Mouse (Mus musculus) small intestine, adult 2 months (tissue): ENCODE results near the gene Tpcn2. TPM values are rescaled to one million over a fixed set of nuclear protein-coding genes. Genes with fewer than 3 reads are reported as not detected.

Source experiments
- H3K27ac ChIP-seq: fragments of 200-500 bp; 2 replicates; pipeline ENCODE4 v1.5.1; 2012; ENCODE audit warnings: low read depth, low read length, control low read depth, inconsistent platforms; ENCODE audit not compliant: insufficient read depth
- H3K27me3 ChIP-seq: fragments of 200-500 bp; 2 replicates; pipeline ENCODE4 v1.6.1; 2012; ENCODE audit warnings: mild to moderate bottlenecking, moderate library complexity, low read length, inconsistent platforms; ENCODE audit not compliant: control insufficient read depth, insufficient read depth
- H3K36me3 ChIP-seq: fragments of 200-500 bp; 2 replicates; pipeline ENCODE4 v1.6.1; 2012; ENCODE audit warnings: mild to moderate bottlenecking, low read length, control low read depth, inconsistent platforms; ENCODE audit not compliant: control insufficient read depth, insufficient read depth
- H3K4me1 ChIP-seq: fragments of 200-500 bp; 2 replicates; pipeline ENCODE4 v1.6.1; 2012; ENCODE audit warnings: low read length, inconsistent platforms, mixed read lengths; ENCODE audit not compliant: control insufficient read depth, insufficient read depth, insufficient read length
- H3K4me3 ChIP-seq: fragments of 200-500 bp; 2 replicates; pipeline ENCODE4 v1.5.1; 2012; ENCODE audit warnings: low read depth, mild to moderate bottlenecking, control low read depth, inconsistent platforms, low read length, moderate library complexity
- CTCF ChIP-seq: fragments of 200-500 bp; IDR thresholded peaks from 2 replicates; pipeline ENCODE4 v1.5.1; 2012; ENCODE audit warnings: low read depth, mild to moderate bottlenecking, control low read depth, inconsistent platforms, low read length, moderate library complexity, mixed read lengths; ENCODE audit not compliant: insufficient replicate concordance, insufficient read length; ENCODE audit errors: extremely low read depth
- POLR2A ChIP-seq: fragments of 200-500 bp; IDR thresholded peaks from 2 replicates; pipeline ENCODE4 v1.6.1; 2012; ENCODE audit warnings: low read depth, mild to moderate bottlenecking, control low read depth, inconsistent platforms, low read length, moderate library complexity
- WGBS: fragments of 180-500 bp; shearing (Covaris S2); methylation state at CpG from one replicate; pipeline ENCODE4 v1.1.7; 2018; 5-methylcytosine and 5-hydroxymethylcytosine counted together
- polyA plus RNA-seq: library from polyadenylated mRNA; depleted of rRNA; stranded (reverse); fragments of >200 nt; gene quantifications from 2 replicates; pipeline ENCODE4 v1.2.3, GENCODE M21; 2012

Gene Tpcn2
- polyA plus RNA-seq, 1 experiment: 8.5 TPM

GRCm38 (mm10) chr7:145242851-145243712 is 40.7 kb downstream of the Tpcn2 start:
- H3K27ac ChIP-seq: no peak overlapping the region
- WGBS: 13% methylated on average over 9 of the region's 9 CpGs

GRCm38 (mm10) chr7:145242028-145242427 is 41.8 kb downstream of the Tpcn2 start:
- 79% methylated on average over 9 of the region's 9 CpGs for WGBS

More at GRCm38 (mm10) chr7:145242851-145243712, 40.7 kb downstream of the Tpcn2 start:
- Histone ChIP-seq H3K36me3 (no peaks in the 10 kb centered on the region), H3K4me3 (no peak overlapping the region), H3K4me1 (peaks cover 15% of the 10 kb centered on the region), H3K27me3 (no peaks in the 10 kb centered on the region)
- no peak for TF ChIP-seq POLR2A
- peak; percentile 98 for TF ChIP-seq CTCF

GRCm38 (mm10) chr7:145240929-145241328 is 42.9 kb downstream of the Tpcn2 start:
- no peak for TF ChIP-seq POLR2A
- H3K4me1 ChIP-seq: peaks cover 15% of the 10 kb centered on the region
- H3K27me3 ChIP-seq: no peaks in the 10 kb centered on the region
- no peak overlapping the region for H3K4me3 ChIP-seq
- H3K36me3 ChIP-seq: no peaks in the 10 kb centered on the region
- H3K27ac ChIP-seq: no peak overlapping the region
- WGBS: 89% methylated on average over 4 of the region's 4 CpGs

More at GRCm38 (mm10) chr7:145242028-145242427, 41.8 kb downstream of the Tpcn2 start:
- no peak overlapping the region for H3K27ac ChIP-seq
- no peak overlapping the region for H3K4me3 ChIP-seq
- peaks cover 15% of the 10 kb centered on the region for H3K4me1 ChIP-seq
- no peaks in the 10 kb centered on the region for H3K36me3 ChIP-seq
- TF ChIP-seq CTCF (no peak), POLR2A (no peak)
- no peaks in the 10 kb centered on the region for H3K27me3 ChIP-seq

GRCm38 (mm10) chr7:145239736-145240505 is 43.9 kb downstream of the Tpcn2 start:
- TF ChIP-seq POLR2A (no peak), CTCF (no peak)
- H3K27me3 ChIP-seq: no peaks in the 10 kb centered on the region
- peaks cover 15% of the 10 kb centered on the region for H3K4me1 ChIP-seq
- H3K36me3 ChIP-seq: no peaks in the 10 kb centered on the region
- 32% methylated on average over 8 of the region's 8 CpGs for WGBS
- H3K27ac ChIP-seq: no peak overlapping the region
- no peak overlapping the region for H3K4me3 ChIP-seq

- 19% methylated on average over 6 of the region's 6 CpGs for WGBS
- H3K27ac ChIP-seq: no peak overlapping the region
- TF ChIP-seq CTCF: no peak
- TF ChIP-seq POLR2A: no peak
These were observed 44.7 kb downstream of the Tpcn2 start for GRCm38 (mm10) chr7:145239145-145239544.

GRCm38 (mm10) chr7:145234841-145235790 is 48.7 kb downstream of the Tpcn2 start:
- 62% methylated on average over 10 of the region's 10 CpGs for WGBS
- TF ChIP-seq POLR2A (no peak), CTCF (no peak)
- no peak overlapping the region for H3K27ac ChIP-seq
- no peaks in the 10 kb centered on the region for H3K27me3 ChIP-seq
- no peaks in the 10 kb centered on the region for H3K36me3 ChIP-seq
- peaks cover 26% of the 10 kb centered on the region for H3K4me1 ChIP-seq
- H3K4me3 ChIP-seq: no peak overlapping the region

More at GRCm38 (mm10) chr7:145239145-145239544, 44.7 kb downstream of the Tpcn2 start:
- H3K4me1 ChIP-seq: peaks cover 20% of the 10 kb centered on the region
- H3K27me3 ChIP-seq: no peaks in the 10 kb centered on the region
- H3K36me3 ChIP-seq: no peaks in the 10 kb centered on the region
- no peak overlapping the region for H3K4me3 ChIP-seq

- H3K36me3 ChIP-seq: no peaks in the 10 kb centered on the region
- no peaks in the 10 kb centered on the region for H3K27me3 ChIP-seq
- no peak overlapping the region for H3K27ac ChIP-seq
- peaks cover 17% of the 10 kb centered on the region; the same call in 1 of the 2 replicates for H3K4me1 ChIP-seq
- H3K4me3 ChIP-seq: no peak overlapping the region
- TF ChIP-seq POLR2A: no peak
- no peak for TF ChIP-seq CTCF
- 32% methylated on average over 9 of the region's 9 CpGs for WGBS
These were observed 52.2 kb downstream of the Tpcn2 start for GRCm38 (mm10) chr7:145231659-145232058.
